Mouse (Mus musculus): Measurements from ENCODE around the gene H2al2a.

Gene H2al2a

DNA sequence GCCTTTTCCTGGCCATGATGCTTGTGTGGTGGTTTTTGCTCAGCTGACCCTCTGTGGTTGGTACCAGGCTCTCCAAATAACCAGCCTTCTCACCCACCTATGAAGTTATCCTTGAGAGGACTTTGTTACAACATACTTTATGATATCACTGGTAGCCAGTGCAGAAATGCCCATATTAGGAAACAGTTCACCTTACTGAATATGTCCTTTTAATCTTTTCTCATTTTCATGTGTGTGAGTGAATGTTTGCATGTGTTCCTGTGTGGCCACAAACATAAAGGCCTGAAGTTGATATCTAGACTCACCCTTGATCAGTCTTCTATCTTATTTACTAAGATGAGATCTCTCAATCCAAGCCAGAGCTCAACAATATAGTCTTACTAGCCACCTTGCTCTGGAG is at the start of gene H2al2a:
Gene H2al2a, minus strand, starts transcription at position 101 of the 400 bp plus-strand sequence.
- in situ Hi-C loops (cut with MseI, MboI) = no loop called here

DNA sequence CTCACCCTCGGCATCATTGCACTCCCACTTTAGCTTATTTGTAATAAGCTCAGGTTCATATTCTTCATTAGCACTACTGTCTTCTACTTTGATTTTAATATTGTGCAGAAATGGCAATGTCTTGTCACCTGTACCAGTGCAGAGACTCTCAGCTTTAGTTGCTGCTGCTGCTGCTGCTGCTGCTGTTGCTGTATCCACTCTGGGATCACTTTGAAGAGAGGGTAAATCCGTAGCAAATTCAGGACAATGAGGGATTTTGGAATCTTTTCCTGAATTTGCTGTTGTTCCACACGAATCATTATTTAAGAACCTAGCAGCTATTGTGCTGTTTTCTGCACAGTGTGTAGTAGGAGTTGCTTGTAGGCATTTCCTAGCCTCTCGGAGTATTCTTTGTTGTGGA is 49.4 kb upstream of the H2al2a start:
- in situ Hi-C loops (cut with MseI, MboI) = no loop called here

DNA sequence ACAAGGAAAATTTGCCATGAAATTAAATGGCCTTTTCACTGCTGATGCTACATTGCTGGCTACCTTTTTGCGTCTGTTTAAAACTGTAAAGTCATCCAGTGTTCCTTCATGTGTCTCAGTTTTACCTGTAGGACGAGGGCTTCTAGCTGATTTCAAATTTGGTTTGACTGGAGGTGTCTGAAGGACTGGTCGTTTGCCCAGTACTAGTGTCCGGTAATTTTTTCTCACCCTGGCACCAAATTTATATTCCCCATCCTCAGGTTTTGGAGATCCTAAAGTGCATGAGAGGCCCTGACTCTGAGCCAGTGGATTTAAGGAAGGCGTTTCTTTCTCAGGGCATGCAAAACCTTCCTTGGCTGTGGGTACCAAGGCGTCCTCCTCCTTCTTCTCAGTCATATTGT is 49.0 kb upstream of the H2al2a start:
- in situ Hi-C loops (cut with MseI, MboI) = no loop called here

DNA sequence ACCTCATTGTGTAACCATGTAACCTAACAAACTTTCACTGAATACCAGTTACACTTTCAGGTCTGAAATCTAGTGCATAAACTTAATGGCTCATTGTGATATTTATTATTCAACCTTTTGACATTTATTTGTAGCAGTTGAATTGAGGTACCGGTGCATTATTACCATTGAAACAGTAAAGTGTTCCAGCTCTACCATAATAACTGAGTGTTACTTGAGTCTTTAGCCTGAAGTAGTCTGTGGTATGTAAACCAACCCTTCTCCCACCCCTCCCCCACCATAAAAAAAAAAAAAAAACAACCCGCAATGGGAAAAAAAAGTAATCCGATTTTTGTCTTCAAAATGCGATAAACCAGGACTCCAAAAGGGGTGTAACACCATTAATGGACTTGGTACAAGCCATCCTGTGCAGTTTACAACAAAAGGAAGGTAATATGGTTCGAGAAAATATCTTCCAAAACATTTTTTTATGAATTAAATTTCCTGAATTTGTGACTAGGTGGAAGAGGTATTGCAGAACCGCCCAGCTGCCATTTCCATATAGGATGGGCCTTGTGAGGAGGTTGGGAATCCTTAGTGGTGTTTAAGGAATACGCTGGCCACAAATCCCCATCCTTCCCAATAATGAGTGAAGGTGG is 48.5 kb upstream of the H2al2a start:
- in situ Hi-C loops (cut with MseI, MboI) = no loop called here

DNA sequence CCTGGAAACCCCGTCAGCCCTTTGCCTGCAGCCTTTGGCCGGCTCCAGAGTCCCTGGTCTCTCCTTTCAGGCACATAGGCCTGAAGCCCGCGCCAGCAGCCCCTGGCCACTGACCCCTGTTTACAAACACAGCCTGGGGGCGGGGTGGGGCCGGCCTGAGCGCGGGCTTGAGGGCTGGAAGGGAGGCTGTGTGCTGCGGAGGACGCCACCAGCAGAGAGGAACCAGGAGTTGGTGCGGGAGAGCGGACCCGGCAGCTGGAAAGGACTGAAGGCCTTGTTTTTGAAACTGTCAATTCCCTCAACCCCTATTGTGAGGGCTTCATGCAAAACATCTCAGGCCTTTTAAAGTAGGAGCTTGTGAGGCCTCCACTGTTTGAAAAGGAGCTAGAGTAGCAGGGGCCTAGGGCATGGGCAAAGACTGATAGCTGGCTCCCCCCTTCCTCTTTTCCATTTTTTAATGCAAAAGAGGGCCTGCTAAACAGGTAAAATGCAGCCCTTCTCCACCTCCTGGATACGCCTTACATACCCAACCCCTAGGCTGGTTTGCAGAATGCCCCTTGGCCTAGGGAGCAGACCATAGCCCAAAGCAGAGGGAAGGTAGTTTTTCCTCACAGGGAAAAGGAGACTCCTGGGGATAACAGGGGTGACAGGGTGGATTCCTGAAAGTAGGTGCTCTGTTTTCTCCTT is 44.6 kb upstream of the H2al2a start:
- in situ Hi-C loops (cut with MseI, MboI) = no loop called here

DNA sequence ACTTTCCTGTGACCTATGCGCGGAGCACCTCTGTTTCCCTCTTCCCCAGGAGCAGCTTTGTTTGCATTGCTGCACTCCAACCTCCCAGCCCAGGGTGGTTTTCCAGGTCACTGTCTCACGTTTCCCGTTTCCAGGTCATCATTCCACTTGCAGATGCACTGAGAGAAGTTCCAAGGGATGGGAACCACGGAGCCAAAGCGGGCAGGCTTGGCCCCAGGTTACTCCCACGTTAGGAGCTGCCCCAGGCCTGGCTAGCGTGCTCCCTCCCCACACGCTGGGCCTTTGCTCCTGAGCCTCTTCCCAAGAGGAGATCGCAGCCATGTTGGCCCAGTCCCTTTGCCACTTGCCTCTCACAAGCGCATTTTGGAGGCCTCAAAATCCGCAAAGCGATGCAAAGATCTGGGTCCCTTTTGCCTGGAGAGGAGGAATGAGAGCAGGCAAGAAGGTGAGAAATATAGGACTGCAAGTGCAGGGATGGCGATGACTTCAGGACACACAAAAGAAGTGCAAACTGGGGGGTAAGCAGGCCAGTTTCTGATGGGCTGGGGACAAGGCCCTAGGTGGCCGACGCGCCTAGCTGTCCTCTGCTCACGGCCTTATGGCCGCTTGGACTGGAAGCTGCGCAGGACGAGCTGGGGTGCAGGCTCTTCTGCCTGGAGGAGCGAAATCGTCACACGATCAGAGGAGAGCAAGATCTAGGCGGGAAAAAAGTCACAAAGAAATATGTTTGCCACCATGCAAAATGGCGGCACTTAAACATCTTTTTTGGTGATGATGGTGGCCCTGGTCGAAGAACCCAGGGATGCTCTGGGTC is 43.8 kb upstream of the H2al2a start:
- in situ Hi-C loops (cut with MseI, MboI) = no loop called here

DNA sequence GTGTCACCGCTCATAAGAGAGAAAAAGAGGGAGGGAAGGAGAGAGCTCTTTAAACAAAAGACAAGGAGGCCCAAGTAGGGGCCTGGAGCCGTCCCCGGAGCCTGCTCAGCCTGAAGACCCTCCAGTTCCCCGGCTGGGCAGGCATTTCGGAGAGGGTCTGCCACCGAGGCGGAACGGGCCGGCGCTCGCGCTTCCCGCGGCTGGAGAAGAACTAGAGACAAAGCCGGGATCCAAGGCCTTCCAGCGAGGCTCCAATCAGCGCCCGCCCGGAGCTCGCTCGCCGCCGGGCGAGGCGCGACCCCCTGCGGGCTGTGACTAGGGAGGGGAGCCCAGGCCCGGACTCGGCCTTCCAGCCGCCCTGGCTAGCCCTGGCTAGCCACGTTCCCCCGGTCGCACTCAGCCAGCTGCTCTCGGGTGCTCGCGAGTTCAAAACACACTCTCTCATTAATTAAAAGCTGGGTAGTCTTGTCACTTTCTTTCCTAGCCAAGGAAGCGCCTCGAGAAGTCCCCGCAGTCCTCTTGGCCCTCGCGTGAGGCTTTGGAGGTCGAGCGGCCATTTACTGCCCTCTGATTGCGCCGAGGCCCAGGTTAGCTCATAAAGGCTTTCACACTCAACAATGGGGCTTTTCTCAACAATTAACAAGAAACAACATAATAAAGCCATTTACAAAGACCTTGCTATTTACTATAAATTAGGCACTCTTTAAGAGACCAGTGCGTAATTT is 43.0 kb upstream of the H2al2a start:
- in situ Hi-C loops (cut with MseI, MboI) = no loop called here

DNA sequence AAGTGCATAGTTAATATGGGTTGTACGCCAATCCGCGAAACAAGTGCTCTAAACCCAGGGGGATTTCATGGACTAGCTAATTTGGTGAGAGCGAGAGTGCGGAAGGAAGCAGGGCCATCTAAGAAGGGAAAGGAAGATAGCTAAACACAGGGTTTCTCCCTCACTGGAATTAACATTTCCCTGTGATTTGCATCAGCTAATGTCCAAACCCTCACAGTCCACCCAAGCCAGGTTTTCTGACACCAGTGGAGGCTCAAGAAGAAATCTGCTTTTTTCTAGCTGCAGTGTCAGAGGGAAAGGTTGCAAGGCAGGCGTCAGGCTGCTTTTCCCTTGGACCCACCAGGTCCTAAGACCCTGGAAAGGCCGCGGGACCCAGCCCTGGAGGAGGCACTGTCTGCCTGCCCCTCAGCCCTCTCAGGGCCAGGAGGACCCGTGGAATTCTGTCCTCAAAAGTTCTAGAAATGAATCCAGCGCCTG is 42.2 kb upstream of the H2al2a start:
- in situ Hi-C loops (cut with MseI, MboI) = no loop called here

DNA sequence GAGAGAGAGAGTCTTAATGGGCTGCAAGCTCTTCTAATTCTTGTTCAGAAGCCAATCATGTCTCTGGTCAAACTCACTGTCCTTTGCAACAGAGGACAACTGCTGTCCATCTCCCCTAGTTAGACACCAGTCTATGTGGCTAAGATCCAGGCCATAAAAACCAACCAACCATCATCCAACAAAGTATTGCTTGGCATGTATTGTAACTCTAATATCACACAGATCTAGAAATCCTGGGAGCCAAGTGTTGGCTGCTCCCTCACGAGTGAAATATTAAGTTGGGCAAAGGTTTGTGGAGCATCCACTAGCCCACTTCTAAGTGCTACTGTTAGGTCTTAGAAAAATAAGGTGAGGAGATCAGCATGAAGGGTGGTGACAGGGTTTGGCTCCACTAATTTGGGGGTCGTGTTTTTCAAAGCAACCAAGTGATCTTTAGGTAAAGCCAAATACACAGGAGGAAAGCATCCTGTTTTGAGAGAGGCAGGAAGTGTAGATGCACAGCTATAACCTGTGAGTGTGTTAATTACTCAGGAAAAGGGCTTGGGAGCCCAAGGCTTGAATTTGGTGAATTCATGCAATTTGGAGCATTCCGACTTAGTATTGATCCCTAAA is 41.5 kb upstream of the H2al2a start:
- in situ Hi-C loops (cut with MseI, MboI) = no loop called here

DNA sequence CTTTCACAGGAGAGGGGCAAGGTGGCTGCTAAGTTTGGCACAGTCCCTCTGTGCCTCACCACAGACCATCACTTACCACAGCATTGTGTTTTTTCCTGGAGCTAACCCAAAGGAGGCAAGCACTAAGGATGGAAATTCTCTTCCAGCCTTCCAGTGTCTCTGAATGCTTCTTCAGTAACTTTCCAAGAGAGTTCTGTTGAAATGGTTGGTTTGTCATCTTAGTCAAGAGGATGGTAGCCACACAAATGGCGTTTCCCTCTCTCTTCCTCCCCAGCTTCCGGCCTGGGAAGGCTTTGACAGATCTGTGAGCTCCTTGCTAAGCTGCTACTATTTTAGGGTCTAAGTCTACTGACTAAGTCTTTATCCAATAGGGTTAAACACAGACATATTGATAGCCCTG is 40.7 kb upstream of the H2al2a start, which contains the start of gene A930004D18Rik:
Gene A930004D18Rik, minus strand, starts transcription at position 247 of the 400 bp plus-strand sequence.
- in situ Hi-C loops (cut with MseI, MboI) = no loop called here

DNA sequence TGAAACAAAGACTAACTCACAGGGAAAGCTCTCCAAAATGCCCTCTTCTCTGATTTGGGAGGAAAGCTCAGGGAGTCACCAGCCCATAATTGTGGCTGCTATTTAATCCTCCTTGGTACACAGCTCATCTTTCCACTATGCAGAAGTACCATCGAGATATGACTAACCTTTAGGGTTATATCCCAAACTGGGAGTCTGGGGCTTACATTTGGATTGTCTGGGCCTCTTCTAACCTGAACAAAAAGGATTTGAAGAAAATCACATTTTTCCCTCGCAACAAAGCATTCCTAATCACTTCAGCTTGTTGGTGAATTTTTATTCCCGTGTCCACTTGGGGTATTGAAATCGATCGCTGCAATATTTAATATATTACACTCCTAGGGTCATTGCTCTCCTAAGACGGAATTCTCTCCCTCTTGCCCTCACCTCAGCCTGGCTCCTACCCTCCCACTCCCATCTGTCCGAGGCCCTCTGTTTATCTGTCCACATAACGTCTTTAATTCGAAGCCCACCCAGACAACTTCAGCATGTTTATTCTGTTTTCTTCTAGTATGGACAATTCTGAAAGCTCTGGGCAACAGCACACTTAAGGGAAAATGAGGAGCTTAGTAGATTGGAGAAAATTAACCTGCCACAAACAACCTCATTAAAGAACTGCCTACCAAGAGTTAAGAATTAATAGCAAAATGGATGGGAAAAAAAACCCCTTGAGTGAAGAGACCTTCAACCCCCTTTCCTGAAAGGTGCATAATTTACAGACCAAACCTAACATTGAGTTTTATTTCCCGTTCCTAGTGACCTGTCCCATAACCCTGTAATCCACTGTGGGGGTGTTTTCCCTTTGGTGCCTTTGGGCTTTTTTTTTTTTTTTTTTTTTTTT is 37.9 kb upstream of the H2al2a start:
- in situ Hi-C loops (cut with MseI, MboI) = no loop called here

DNA sequence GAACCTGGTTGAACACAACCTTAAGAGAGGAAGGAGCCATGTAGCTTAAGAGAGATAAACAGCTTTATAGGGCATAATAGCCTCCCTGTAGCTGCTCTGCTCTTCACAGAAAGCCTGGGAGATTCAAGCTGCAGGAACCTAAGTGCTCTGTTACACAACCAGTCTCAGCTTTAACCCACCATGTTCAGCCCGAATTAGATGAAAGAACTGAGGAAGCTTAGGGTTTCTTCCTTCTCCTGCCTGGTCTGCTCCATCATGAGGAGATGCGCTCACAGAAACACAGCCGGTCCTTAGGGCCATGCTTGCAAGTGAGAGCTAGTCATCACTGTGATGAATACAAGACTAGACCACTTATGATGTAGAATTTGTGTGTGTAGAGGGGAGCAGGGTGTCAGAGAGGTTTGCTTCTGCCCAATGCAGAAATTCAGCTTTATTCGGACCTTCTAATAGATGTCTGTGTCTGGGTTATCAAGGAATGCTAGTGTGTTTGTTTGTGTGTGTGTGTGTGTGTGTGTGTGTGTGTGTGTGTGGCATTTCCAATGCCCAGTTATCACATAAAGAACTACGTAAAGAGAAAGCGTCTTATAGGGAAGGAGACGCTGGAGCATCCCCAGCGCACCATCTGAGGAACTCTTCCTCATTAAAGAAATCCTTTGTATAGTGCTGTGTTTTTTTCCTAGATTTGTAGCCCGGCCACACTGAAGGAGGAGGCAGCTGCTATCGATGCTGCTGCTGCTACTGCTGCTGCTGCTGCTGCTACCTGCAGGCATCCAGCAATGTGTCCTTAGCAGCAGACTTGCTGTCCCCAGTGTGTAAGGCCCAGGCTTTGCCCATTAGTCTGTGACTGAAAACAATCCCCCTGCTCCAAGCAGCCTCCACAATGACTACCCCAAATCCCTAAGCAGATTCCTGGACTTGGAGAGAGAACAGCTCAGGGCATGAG is 36.7 kb upstream of the H2al2a start:
- in situ Hi-C loops (cut with MseI, MboI) = no loop called here

DNA sequence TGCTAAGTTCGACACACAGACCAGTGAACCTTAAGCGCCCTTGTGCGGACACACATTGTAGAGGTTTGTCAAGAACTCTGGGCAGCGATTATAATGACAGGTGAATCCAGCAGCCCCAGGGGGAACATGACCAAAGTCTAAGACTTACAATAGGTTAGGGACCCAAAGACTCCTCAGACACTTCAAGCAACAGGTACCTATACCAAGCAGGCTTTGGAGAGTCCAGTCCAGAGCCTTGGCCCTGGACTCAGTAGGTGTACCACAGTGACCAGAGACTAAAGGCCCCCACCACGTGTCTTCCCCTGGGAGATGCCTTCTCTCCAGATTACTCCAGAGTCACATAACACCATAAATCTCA is 35.8 kb upstream of the H2al2a start:
- in situ Hi-C loops (cut with MseI, MboI) = no loop called here

DNA sequence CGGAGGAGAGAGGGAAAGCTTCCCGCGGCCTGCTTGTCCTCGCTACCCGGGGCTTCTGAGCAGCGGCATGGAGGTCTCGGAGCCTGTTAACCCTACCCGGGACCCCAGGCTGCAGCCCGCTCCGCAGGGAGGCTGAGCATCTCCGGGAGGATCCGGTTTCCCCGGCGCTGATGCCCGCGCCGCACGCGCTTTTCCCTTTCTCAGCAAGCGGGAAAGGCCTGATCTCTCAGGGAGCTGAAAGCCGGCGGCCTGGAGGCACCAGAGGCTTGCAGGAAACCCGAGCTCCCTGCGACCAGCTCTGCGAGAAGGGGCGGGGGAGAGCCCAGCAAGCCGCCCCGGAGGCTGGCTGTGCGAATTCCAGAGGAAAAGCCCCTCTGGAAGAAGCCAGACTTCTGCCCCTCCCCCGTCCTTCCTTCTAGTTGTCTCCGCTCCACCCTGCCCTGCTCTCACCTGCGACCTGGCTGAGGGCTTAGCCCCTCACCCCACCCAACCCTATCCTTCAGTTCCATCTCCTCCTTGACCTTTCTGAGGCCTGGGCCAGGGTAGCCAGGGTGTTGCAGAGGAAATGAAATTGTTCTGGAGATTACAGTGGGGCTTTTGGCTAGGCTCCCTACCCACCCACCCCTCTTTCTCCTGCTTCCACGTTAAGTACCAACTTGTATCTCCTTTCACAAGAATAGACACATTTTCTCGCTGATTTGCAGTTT is 35.2 kb upstream of the H2al2a start:
- in situ Hi-C loops (cut with MseI, MboI) = no loop called here

DNA sequence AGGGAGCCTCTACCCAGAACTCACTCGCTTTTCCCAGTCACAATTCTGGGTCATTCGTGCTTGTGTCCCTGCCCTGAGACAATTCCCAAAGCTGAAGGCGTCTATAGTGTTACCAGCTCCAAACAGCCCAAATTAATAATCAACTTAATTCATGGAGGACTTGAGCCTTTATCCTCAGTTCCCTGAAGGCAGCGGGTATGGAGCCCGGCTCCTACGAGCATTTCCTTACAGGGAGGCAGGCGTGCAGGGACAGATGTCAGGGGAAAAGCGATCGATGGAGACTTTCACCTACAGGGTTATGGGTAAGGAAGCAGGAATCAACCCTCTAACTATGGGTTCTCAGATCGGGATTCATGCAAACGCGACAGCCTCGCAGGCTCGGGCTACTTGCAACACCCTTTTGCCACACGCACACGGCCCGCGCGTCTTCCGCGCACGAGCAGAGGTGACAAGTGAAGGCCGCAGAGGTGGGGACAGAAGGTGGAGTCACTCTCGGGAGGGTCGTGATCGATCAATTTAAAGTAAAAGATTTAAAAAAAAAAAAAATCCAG is 34.6 kb upstream of the H2al2a start:
- in situ Hi-C loops (cut with MseI, MboI) = no loop called here

DNA sequence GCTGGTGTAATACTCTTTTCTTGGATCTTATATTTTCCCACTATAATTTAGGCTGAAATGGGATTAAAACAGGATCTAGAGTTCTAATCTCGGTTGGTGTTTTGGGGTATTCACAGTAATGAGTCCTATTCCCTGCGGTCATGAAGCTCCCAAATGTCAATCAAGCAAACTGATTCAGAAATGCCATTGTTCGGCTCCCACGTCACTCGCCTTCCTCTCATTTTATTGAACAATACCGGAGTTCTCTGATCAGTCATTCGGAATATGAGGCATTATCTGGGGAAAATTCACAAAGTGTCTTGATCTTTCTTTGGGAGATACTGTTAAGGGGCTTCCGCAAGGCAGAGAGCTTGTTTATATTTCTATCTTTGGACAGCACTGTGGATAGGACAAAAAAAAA is 33.8 kb upstream of the H2al2a start:
- in situ Hi-C loops (cut with MseI, MboI) = no loop called here

DNA sequence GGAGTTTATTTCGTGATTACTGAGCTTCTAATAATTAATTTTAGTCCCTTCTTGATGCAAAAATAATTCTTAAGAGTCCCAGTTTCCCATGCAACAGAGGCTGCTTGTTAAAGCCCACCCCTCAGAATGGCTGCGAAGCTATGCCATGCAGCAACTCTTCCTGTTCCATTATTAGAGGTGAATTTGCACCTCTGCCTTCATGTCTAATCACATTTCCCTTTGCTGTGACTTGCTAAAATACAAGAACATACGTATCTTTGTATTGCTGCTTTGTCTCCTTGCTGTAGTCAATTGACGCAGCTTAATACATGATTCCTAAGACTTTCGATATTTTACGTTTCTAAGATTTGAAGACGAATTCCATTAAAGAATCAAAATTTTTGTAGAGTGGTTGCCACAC is 32.9 kb upstream of the H2al2a start:
- in situ Hi-C loops (cut with MseI, MboI) = loop anchor here in 1 of 2 experiments (10.0 kb wide), 1 partner anchor 175 kb away; no protein-coding TSS in a partner anchor

Measured in mouse trophoblast stem cell (cell line).